Mouse (Mus musculus): ENCODE data around the gene Gpr137. TPM values are rescaled to one million over a fixed set of nuclear protein-coding genes. Genes with fewer than 3 reads are reported as not detected.

Gpr137 gene
- polyA plus RNA-seq, 1 experiment from 2014 or later: 33.1 TPM

DNA sequence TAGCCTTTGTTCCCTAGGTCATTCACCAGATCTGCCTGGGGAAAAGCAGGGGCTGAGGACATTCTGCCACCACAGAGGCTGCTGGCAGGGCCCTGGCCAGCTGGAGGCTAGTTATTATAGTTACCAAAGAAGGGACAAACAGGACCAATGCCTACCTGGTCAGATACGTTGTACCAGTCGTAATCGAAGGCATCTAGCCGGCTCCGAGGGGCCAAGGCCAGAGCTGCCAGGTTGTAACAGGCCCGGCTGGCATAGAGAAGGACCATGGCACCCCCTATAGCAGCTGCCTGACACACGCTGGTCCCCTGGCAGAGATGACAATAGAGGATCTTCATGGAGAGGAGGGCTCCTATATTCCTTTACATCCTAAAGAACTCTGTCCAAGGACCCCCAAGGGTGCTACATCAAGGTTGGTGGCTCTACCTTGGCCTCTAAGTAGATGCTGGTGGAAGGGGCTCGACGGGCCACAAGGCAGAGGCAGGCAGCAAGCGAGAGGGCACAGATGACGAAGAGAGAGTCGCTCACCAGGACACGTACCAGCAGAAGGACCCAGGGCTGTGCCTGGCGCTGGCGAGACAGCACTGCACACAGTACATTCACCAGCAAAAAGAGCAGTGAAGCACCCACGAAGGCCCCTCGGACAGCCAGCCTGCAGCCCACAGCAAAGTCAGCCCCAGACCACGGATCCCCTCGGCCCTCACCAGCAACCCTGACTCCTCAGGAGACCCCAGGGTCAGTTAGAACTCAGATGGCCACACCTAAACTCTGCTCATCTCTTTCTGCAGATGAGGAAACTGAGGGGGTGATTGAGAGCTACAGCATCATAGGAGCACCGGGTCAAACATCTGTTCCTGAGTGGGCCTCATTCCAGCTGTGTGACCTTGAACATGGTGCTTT is 2.9 kb downstream of the Gpr137 start:
- ATAC-seq (replicated peaks; ENCODE audit: low FRiP score, low read depth) (no peak), DNase-seq (ENCODE audit: low spot score) (no peak)
- Histone ChIP-seq H3K27me3 (ENCODE audit: insufficient read depth, low read length) (peaks cover 8% of the 10 kb centered on the region; the same call in 1 of the 2 replicates), H3K4me1 (replicated peaks; ENCODE audit: insufficient read depth, low read length) (peaks cover 19% of the 10 kb centered on the region), H3K4me2 (ENCODE audit: low read length) (no peak overlapping the region), H3K9ac (ENCODE audit: low read depth, low read length) (no peak overlapping the region), H3K27ac (no peak overlapping the region), H3K4me3 (replicated peaks; ENCODE audit: low read depth, low read length) (no peak overlapping the region), H3K36me3 (ENCODE audit: insufficient read depth, low read length) (no peaks in the 10 kb centered on the region), H3K9me3 (replicated peaks; ENCODE audit: low read length) (no peaks in the 10 kb centered on the region)
- 90% methylated on average over 20 of the region's 20 CpGs for whole genome bisulfite sequencing
- no peak for TF ChIP-seq CTCF (IDR thresholded peaks at IDR 0.05; ENCODE audit: low read depth)

GRCm38 (mm10) chr19:6937541-6938465 is 4.5 kb downstream of the Gpr137 start:
- no peak for ATAC-seq (replicated peaks; ENCODE audit: low FRiP score, low read depth)
- H3K36me3 ChIP-seq (ENCODE audit: insufficient read depth, low read length): no peaks in the 10 kb centered on the region
- H3K4me1 ChIP-seq (replicated peaks; ENCODE audit: insufficient read depth, low read length): peaks cover 26% of the 10 kb centered on the region
- no peak overlapping the region for H3K4me2 ChIP-seq (ENCODE audit: low read length)
- H3K27ac ChIP-seq: no peak overlapping the region
- 68% methylated on average over 16 of the region's 16 CpGs for WGBS
- peaks cover 15% of the 10 kb centered on the region for H3K27me3 ChIP-seq (ENCODE audit: insufficient read depth, low read length)
- H3K9me3 ChIP-seq (replicated peaks; ENCODE audit: low read length): no peaks in the 10 kb centered on the region
- peak overlapping the region; percentile 38; the same call in 1 of the 2 replicates for H3K9ac ChIP-seq (ENCODE audit: low read depth, low read length)
- no peak for TF ChIP-seq CTCF (IDR thresholded peaks at IDR 0.05; ENCODE audit: low read depth)
- no peak overlapping the region for H3K4me3 ChIP-seq (replicated peaks; ENCODE audit: low read depth, low read length)
- peak; percentile 61 for DNase-seq (ENCODE audit: low spot score)

DNA sequence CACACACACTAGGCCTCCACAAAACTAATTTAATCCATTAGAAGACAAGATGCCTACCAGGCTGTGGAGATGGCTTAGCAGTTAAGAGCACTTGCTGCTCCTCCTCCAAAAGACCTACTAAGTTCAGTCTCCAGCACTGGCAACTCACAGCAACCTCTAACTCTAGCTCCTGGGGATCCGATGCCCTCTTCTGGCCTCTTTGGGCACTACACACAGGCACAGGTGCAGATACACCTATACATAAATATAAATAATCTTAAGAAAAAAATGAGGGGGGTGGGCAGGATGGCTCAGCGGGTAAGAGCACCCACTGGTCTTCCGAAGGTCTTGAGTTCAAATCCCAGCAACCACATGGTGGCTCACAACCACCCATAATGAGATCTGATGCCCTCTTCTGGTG is 6.0 kb downstream of the Gpr137 start:
- peaks cover 23% of the 10 kb centered on the region for H3K4me1 ChIP-seq (replicated peaks; ENCODE audit: insufficient read depth, low read length)
- H3K9ac ChIP-seq (ENCODE audit: low read depth, low read length): no peak overlapping the region
- TF ChIP-seq CTCF (IDR thresholded peaks at IDR 0.05; ENCODE audit: low read depth): peak; percentile 62
- no peak overlapping the region for H3K4me2 ChIP-seq (ENCODE audit: low read length)
- ATAC-seq (replicated peaks; ENCODE audit: low FRiP score, low read depth): no peak
- peaks cover 21% of the 10 kb centered on the region for H3K27me3 ChIP-seq (ENCODE audit: insufficient read depth, low read length)
- H3K4me3 ChIP-seq (replicated peaks; ENCODE audit: low read depth, low read length): no peak overlapping the region
- 28% methylated on average over 3 of the region's 3 CpGs for WGBS
- H3K27ac ChIP-seq: no peak overlapping the region
- no peaks in the 10 kb centered on the region for H3K36me3 ChIP-seq (ENCODE audit: insufficient read depth, low read length)
- H3K9me3 ChIP-seq (replicated peaks; ENCODE audit: low read length): no peaks in the 10 kb centered on the region
- DNase-seq (ENCODE audit: low spot score): no peak

DNA sequence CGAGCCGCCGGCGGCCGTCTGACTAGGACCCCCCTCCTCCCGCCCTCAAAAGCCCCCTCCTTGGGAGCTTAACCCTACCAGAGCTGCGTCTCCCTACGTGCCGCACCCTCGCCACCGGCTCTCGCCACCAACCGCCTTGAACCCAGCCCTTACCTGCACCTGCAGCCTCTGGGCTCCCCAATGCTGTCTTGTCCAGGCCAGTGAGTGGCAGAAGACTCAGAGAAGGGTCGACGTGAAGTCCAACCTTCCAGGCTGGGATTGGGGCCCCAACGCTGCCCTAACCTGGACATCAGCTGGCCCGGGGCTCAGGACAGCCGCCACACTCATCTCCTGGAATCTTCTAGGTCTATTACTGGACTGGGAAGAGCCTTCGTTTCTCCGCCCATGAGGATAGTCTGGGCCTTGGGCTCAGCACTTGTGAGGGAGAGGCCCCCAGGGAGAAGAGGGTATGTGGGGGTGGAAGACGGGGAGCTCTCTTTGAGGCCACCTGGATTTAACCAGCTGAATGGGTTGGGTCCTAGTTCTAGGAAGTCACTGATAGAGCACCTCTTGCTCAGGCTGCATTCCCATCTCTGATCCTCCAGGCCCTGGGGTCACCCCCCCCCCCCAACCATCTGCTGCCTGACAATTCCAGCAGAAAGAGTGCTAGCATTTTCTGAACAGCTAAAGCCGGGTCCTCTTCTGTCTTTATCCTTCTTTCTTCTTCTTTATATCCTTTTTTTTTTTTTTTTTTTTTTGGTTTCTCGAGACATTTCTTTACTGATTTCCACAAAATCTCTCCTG is 7.9 kb downstream of the Gpr137 start, which contains the start of gene Kcnk4:
TSS of gene Kcnk4 (minus strand) at position 321 of the 783 bp plus-strand sequence.
- ATAC-seq (replicated peaks; ENCODE audit: low FRiP score, low read depth): no peak
- Histone ChIP-seq H3K27me3 (ENCODE audit: insufficient read depth, low read length) (peaks cover 21% of the 10 kb centered on the region), H3K4me1 (replicated peaks; ENCODE audit: insufficient read depth, low read length) (peaks cover 14% of the 10 kb centered on the region; the same call in 1 of the 2 replicates), H3K4me3 (replicated peaks; ENCODE audit: low read depth, low read length) (peak within 1 kb of the TSS; percentile 38), H3K4me2 (ENCODE audit: low read length) (peak within 1 kb of the TSS; percentile 84), H3K9me3 (replicated peaks; ENCODE audit: low read length) (no peaks in the 10 kb centered on the region), H3K27ac (no peak within 1 kb of the TSS), H3K9ac (ENCODE audit: low read depth, low read length) (peak within 1 kb of the TSS; percentile 49), H3K36me3 (ENCODE audit: insufficient read depth, low read length) (no peaks in the 10 kb centered on the region)
- no peak for DNase-seq (ENCODE audit: low spot score)
- WGBS: 12% methylated on average over 23 of the region's 23 CpGs
- no peak for TF ChIP-seq CTCF (IDR thresholded peaks at IDR 0.05; ENCODE audit: low read depth)

- peak overlapping the region; percentile 84 for H3K4me2 ChIP-seq (ENCODE audit: low read length)
- peaks cover 21% of the 10 kb centered on the region for H3K27me3 ChIP-seq (ENCODE audit: insufficient read depth, low read length)
- no peaks in the 10 kb centered on the region for H3K9me3 ChIP-seq (replicated peaks; ENCODE audit: low read length)
- no peaks in the 10 kb centered on the region for H3K36me3 ChIP-seq (ENCODE audit: insufficient read depth, low read length)
- no peak for TF ChIP-seq CTCF (IDR thresholded peaks at IDR 0.05; ENCODE audit: low read depth)
- no peak overlapping the region for H3K27ac ChIP-seq
- H3K9ac ChIP-seq (ENCODE audit: low read depth, low read length): peak overlapping the region; percentile 49
- peak overlapping the region; percentile 38 for H3K4me3 ChIP-seq (replicated peaks; ENCODE audit: low read depth, low read length)
- 3% methylated on average over 57 of the region's 58 CpGs for WGBS
- peak; percentile 40 for ATAC-seq (replicated peaks; ENCODE audit: low FRiP score, low read depth)
- peaks cover 10% of the 10 kb centered on the region; the same call in 1 of the 2 replicates for H3K4me1 ChIP-seq (replicated peaks; ENCODE audit: insufficient read depth, low read length)
- no peak for DNase-seq (ENCODE audit: low spot score)
Observed at GRCm38 (mm10) chr19:6933436-6934194, 8.7 kb downstream of the Gpr137 start.

Data from kidney, postnatal 0 days (tissue).